Mouse (Mus musculus) retina, embryonic 14.5 days (tissue): ENCODE results near the gene Apex2.

Source experiments
- DNase-seq: peaks from one replicate; pipeline ENCODE4 v3.0.0-alpha.2; 2015; ENCODE audit warnings: low spot score

Apex2 gene

DNA sequence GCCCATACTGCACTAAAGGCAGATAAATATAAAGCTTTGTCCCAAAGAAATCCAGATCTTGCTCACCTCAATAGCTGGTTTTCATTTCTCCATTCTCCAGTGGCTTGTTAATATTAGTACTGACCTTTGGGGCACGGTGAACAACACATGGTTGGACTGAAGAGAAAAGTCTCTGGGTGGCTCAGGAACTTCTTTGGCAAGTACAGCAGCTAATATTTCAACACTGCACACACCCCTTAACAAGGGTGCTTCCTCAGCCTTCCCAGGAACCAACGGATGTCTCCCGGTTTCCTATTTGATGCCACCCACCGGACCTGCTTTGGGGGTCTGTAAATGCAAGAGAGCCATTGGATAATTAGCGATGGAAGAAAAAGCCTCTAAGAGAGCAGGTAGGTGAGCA is at the start of gene Apex2:
TSS of gene Apex2 (minus strand) at position 173 of the 400 bp plus-strand sequence.
- no peak for DNase-seq

DNA sequence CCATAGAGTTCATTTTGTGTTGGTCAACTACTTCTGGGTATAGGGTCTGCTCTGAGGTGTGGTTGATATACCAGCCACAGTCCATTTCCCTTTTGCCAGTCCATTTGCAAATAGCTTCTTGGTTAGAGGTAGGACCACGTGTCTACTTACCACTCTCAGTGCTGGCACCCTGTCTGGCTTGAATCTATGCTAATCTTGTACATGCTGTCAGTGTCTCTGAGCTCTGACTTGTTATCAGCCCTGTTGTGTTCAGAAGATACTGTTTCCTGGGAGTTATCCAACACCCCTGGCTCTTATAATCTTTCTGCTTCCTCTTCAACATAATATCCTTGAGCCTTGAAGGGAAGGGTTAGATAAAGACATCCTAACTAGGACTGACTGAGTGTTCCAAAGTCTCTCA is 46.8 kb upstream of the Apex2 start:
- DNase-seq: no peak

DNA sequence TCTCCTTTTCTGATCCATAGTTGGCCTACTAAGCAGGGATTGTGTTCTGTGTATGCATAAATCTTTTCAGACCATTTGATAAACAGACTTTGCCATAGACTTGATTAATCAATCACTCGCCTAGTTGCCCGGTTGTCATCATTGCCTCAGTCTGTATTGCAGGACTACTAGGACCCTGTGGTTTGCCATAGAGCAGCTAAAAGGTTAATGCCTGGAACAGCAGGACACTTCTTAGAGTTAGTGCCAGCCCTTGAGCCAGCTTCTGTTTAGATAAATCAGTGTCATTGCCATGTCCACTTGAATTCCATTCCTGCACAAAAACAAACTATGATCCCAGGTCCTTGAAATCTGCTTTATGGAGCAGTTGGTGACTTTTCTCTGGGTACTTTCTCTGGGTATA is 9.2 kb upstream of the Apex2 start:
- no peak for DNase-seq

DNA sequence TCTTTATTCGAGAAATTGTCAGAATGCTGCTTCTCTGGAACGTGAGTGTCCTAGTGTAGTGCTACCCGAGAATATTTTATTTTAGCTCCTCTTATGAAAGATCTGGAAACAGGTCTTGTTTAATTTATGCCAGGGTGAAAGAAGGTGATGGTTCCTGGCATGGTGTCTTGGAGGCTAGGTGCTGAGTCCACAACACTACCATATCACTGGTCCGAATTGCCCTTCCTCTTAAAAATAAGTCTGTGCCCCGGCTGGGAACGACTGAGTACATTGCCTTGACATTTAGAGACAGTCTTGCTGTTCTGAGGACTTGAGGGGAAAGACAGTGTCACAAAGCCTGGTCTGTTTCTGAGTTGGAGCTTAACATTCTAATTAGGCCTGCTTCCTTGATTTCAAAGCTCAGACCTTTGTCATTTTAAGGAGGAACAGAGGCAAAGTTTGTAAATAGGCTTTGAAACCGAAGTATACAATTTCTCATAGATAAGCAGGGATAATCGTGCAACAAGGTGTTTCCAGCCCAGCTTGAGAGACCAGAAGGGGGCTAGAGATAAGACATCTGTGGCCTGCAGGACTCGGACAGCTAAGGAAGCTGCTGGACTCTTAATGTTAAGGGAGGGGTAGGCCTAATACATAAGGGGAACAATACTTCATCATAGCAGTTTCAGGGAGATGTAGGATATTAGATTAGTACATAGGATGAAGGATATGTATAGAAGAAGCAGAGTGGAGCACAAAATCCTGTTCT is 5.5 kb upstream of the Apex2 start:
- DNase-seq: no peak

DNA sequence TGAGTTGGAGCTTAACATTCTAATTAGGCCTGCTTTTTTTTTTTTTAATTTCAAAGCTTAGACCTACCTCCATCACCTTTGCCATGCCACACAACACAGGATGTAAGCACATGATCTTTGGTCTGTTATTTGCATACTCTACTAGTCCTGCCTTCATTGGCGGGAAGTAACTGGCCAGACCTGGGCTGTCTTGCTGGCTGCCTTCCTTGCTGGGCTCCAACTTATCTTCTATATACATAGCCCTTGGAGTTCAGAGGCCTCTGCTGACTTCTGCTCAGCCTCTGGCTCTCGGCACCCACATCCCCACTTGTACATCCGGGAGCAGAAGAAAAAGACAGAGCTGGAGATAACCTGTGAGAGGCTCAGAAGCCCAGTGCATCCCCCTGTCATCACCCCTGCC is 4.5 kb upstream of the Apex2 start:
- DNase-seq: no peak

DNA sequence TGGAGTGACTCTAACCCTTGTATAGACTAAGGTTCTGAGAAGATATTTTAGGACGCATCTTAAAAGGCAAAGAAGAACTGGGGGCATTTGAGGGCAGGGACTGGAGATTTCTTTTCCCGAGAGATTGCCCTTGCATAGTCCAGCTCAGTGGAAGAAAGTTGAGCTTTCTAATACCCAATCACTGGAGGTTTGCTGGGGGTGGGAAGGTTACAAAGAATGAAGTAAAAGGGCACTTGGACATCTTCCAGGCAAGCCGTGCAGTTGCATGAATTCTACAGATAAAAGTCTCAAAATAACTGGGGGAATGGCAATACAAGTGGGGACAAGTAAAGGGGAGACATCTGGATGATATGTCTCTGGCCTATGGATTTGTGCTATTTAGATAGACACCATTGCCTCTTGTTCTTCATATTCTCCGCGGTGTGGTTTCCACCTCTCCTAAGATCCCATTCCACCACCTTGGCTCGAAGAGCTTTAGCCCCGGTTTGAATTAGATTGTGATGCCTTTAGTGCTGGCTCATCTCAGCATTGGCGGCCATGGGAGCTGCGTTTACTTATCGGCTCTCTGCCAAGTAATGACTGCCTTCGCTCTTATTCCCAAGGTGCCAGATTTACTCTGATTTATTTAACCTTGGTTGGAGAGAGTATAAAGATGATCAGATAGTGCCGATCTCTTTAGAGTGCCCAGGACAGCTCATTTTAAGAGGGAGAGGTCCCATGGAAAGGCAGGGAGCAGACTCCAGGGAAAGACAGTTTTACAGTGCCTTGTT is 3.8 kb upstream of the Apex2 start:
- no peak for DNase-seq

DNA sequence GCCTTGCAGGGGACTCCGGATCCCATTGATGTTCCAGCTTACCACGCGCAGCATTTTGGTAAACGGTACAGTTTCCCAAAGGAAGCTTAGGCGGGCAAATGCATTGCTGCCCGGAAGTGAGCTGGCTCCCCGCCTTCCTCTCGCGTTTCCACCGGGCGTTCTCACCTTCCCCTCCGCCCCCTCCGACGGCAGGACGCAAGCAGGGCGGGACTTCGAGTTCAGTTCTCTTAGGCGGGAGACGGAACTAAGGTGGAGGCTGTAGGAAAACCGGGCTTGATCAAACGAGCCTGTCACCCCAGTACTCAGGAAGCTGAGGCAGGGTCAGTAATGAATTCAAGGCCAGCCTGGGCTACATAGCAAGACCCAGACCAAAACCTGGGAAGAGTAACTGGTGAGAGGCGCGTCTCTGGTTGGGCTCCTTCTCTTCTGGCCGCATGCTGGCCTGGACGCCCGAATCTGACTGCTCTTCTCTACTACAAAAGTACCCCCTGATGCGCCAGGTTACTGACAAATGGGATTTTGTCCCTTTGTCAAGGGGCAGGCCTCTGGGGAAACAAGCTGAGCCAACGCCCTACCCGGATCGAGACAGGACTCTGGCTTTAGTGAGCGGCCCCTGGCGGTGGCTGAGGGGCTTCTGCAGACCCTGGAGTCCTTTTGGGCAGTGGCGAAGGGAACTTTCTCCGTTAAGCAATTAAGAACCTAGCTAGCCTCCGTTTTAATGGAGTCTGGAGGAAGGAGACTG is 1.5 kb downstream of the Apex2 start, which contains the start of gene Pfkfb1:
TSS of gene Pfkfb1 (plus strand) at position 207 of the 742 bp plus-strand sequence.
- DNase-seq: peak; percentile 75

DNA sequence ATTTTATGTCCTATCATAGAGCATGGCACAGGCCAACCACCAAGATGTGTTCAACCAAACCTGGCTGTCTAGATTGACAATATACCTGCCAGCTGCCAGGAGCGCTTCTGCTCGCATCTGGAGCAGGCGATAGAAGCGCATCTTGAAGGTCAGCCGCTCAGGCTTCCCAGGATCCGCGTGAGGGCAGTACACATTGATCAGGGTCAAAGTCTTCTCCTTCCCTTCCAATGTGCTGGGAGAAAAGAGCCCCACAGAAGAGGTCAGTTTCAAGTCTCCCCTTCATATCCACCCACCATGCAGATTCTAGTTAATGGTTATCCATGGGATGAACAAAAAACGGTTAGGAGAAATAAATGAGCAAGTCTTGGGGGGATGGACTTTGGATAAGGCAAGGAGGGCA is 4.6 kb downstream of the Apex2 start:
- no peak for DNase-seq

DNA sequence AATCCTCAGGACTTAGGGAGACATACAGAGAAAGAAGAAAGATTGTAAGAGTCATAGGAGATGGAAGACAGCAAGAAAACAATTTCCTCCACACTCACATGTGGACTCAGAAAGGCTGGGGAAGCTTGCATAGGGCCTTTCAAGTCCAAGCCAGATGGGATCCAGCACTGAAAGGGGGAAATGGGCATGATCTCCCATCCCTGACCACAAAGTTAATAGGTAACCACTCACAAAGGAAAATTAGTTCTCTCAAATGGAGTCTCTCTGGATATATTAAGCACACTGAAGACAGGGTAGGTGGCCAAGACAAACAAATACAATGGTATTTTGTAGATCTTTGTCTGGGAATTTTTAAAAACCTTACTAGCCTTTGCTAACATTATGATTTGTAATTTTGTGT is 7.7 kb downstream of the Apex2 start:
- DNase-seq: no peak

DNA sequence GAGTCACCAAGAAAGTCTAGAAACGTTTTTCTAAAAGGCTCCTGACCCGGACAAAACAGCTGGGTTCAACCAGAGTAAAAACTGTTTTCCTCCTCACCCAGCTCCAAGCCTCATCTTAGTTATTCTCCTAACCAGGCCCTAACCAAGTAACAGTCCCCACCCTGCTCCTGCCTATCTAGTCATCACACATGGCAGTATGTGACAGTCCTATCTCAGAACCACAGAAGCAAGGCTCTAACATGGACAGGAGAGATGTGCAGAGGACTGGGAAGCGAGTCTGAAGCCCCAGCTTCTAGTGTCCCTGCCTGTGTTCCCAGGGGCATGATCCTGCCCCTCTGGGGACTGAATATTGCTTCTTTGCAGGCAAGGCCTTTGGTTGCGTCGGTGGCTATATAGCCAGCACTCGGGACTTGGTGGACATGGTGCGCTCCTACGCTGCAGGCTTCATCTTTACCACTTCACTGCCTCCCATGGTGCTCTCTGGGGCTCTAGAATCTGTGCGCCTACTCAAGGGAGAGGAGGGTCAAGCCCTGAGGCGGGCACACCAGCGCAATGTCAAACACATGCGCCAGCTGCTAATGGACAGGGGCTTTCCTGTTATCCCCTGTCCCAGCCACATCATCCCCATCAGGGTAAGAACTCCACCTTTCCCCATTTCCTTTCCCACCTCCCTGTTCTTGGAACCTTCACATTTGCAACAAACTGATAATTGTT is 24.9 kb downstream of the Apex2 start:
- no peak for DNase-seq

DNA sequence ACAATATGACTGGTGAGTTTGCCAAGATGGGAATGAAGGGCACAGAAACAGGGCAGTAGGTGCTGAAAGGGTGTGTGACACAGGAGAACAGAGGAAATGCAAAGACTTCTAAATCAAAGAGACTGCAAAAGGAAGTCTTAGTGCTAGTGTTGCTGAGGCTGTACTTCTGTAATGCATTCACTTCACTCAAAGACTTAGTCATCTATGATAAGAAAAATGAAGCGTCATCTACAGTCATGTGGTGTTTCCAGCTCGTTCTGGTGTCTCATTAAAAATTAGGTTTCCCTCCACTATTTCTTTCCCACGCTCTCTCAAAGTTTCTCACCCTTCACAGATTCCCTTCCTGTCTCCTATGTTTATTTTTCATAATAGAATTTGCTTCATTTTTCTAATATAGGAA is 35.6 kb downstream of the Apex2 start:
- no peak for DNase-seq

DNA sequence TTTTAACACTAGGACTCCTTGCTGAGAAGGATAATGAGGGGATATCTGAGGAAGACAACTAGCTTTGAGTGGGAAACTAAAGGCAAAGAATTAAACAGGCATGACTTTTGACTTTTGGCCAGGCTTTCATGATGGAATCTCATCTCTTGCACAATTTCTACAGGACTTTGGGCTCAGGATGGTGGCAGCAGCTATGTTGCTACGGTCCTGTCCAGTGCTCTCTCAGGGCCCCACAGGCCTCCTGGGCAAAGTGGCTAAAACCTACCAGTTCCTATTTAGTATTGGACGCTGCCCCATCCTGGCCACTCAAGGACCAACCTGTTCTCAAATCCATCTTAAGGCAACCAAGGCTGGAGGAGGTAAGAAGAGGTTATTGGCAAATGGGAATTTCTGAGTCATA is 37.7 kb downstream of the Apex2 start:
- DNase-seq: no peak

DNA sequence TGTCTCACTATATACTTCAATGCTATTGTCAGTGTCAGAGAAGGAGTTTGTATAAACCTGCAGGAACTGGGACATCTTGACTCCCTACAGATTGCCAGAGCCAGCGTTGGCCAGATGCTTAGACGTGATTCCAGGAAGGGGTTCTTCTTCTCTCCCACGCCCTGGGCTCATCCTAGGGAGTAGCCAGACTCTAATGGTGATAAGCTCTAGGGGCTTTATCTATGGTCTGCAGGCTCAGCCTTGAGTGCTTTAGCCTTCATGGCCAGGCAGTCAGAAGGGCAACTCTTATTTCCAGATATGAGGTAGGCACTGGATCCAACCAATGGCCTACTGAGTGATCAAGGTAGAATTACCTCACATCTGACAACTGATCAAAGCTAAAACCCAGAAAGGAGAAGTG is 40.0 kb downstream of the Apex2 start:
- DNase-seq: no peak

DNA sequence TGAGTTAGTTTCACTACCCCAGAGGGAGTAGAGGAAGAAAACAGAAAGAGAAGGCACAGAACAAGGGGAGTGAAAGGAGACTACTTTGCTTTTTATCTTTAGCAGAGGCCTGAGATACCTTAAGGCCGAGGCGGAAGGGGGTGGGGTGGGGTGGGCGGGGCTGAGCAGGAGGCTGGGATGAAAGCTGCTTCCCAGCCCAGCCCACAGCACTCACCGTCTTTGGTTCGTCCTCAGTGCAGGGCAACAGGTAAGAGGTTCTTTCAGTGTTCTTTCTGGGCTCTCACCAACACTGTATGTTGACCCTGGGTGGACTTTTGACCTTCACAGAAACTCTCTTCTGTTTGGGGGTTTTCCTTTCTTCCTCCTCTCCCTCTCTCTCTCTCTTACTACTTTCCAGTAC is 42.4 kb downstream of the Apex2 start, which contains the start of gene Alas2:
TSS of gene Alas2 (plus strand) at position 137 of the 400 bp plus-strand sequence.
- no peak for DNase-seq

DNA sequence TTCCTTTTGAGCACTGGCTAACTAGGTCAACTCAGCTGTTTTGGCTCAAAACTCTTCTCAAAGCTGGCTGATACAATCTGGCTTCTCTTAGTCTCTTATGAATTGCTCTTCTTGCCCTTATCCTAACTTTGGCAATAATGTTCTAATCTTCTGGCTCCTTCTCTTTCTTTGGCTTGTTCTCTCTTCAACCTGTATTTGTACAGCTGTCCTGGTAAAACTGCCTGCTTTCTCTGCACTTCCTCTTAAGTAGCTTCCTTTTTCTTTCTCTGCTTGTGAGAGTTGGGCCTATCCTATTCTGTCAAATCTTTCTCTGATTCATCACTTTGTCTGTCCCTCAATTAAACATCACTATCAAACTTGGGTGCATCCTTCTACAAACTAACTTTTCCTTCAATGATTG is 48.0 kb downstream of the Apex2 start:
- no peak for DNase-seq

DNA sequence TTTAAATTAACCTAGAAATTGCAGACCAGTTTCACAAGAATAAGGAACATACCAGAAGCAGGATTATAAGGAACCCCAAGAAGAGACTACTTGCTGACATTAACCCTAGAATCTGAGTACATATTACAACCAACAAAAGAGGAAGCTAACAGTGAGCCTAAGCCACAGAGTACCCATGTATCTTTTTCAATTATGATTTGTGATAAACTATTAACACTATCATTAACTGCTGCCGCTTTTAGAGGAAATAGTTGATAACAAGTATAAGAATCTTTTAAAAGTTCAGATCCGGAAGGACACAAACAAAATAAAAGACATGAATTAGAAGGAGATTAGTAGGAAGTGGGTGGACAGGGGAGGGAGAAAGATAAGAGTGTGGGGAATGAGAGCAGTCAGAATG is 49.6 kb downstream of the Apex2 start:
- DNase-seq: no peak

DNA sequence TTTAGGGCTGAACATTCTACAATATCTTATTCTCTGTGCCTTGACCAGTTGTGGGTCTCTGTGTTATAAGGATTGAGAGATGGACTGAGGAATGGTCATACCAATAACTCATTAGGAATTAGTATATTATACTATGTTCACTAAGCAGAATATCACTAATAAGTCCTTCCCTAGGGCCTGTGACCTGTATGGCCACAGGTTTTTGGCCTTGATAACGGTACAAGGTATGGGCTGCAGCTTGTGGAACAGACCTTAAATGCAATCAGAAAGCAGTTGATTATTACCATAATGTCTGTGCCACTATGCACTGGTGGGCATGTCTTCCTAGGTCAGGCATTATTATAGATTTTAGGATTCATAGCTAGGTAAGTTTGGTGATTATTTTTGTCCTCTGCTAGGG is 73.2 kb downstream of the Apex2 start:
- DNase-seq: no peak

DNA sequence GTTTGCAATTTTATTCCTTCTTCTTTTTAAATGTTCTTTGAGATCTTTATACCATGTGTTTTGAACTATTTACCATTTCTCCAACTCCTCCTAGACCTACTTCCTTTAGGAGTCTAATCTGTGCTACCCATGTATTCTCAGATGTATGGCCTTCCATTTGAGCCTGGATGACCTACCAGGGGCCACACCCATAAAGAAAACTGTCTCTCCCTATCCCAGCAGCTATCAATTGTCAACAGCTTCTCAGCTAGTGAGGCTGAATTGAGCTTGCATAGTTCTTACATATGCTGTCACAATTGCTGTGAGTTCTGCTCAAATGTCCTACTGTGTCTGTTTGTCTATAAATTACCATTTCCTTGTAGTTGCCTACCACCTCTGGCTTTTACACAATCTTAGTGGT is 73.7 kb downstream of the Apex2 start:
- no peak for DNase-seq

DNA sequence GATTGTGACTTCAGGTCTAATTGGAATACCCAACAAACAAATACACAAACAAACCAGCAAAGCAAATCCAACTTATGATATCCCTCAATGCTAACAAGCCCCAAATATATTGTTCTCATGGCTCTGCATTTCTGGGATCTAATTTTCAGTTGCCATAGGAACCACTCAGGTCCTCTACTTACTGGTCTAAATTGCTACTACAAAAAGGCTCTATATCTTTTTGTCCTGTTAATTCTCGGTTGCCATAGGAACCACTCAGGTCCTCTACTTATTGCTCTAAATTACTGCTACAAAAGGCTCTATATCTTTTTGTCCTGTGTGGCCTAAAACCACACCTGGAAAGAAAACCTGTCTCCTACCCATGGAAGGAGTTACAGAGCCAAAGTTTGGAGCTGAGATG is 75.5 kb downstream of the Apex2 start:
- DNase-seq: no peak

DNA sequence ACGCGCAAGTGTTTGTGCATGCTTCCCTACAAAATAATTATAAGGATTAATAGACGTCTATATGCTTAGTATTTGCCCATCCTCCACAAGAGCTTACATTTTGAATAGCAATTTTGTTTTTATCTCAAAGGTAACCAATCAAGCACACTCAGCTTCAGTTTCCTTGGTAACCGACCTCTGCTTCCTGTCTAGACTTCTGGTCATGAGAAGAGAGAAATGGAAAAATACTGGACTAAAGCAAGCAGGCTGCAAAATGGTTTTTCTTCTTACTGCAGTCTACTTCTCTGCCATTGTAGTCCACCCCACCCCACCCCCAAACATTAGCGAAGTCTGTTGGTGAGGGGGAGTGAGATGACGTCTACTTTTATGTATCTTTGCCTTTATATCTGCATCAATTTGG is 78.4 kb downstream of the Apex2 start:
- DNase-seq: no peak

DNA sequence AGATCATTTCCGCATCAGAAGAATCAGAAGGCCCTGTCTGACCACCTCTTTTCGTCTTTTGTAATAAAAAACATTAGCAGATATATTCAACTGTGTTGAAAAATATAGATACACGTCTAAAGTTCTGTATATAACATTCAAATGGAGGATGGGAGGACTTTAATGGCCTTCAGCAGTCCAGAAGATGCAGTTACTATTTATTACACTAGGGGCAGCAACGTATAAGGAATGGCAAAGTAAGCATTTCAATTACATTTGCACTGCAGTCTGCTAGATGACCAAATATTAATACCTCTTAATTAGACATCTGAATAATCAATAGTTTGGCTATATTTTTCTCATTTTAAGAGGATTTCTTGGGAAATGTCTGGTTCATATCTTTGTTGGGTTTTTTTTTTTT is 79.0 kb downstream of the Apex2 start:
- peak; percentile 75 for DNase-seq

DNA sequence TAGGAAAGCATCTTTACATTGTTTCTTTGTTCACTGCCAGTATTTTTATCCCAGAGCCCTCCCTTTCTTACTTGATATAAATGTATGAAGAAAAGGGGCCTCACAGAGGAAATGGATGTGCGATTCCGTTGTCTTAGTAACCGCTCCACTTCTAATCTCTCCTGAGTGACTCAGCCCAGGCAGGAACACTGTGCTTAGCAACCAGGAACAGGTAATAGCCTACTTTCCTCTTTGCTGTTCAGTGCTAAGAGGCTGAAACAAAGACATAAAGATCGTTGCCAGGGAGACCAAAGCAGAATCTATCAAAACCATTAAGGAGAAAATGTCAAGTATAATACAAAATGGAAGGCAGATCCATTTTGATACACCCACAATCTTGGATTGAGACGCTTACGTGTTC is 81.0 kb downstream of the Apex2 start:
- no peak for DNase-seq
